Mouse (Mus musculus) stomach, postnatal 0 days (tissue): Measurements from ENCODE around the gene Tbc1d14. TPM values are rescaled to one million over a fixed set of nuclear protein-coding genes. Genes with fewer than 3 reads are reported as not detected.
A peak's percentile ranks its signal among the peaks of the same experiment; 100 is the strongest.

Experiments used
- ATAC-seq: fragments of 200-750 bp; cut with Nextera tagmentation; 2 replicates; pipeline ENCODE4 v1.8.0; 2017; ENCODE audit not compliant: low FRiP score, low TSS enrichment
- DNase-seq: peaks from one replicate; pipeline ENCODE4 v3.0.0-alpha.2; 2016; ENCODE audit warnings: low spot score
- H3K27ac ChIP-seq: fragments of 300-500 bp; sonication (generic); replicated peaks from 2 replicates; pipeline ENCODE4 v1.5.1; 2014; ENCODE audit warnings: mild to moderate bottlenecking, control low read depth
- H3K27me3 ChIP-seq: fragments of 300-500 bp; sonication (generic); 2 replicates; pipeline ENCODE4 v1.6.1; 2014; ENCODE audit warnings: low read length; ENCODE audit not compliant: control insufficient read depth, insufficient read depth
- H3K36me3 ChIP-seq: fragments of 300-500 bp; sonication (generic); 2 replicates; pipeline ENCODE4 v1.6.1; 2014; ENCODE audit warnings: low read length, mixed read lengths; ENCODE audit not compliant: control insufficient read depth, insufficient read depth
- H3K4me1 ChIP-seq: fragments of 300-500 bp; sonication (generic); replicated peaks from 2 replicates; pipeline ENCODE4 v1.6.1; 2014; ENCODE audit warnings: antibody characterized with exemption; ENCODE audit not compliant: control insufficient read depth, insufficient read depth
- H3K4me2 ChIP-seq: fragments of 300-500 bp; sonication (generic); replicated peaks from 2 replicates; pipeline ENCODE4 v1.6.1; 2014; ENCODE audit warnings: low read depth, mild to moderate bottlenecking, control low read depth, moderate library complexity
- H3K4me3 ChIP-seq: fragments of 300-500 bp; sonication (generic); 2 replicates; pipeline ENCODE4 v1.5.1; 2014; ENCODE audit warnings: low read depth, low read length, control low read depth
- H3K9ac ChIP-seq: fragments of 300-500 bp; sonication (generic); 2 replicates; pipeline ENCODE4 v1.6.1; 2014; ENCODE audit warnings: mild to moderate bottlenecking, low read length, control low read depth, mixed read lengths
- H3K9me3 ChIP-seq: fragments of 300-500 bp; sonication (generic); 2 replicates; pipeline ENCODE4 v1.6.1; 2016; ENCODE audit warnings: low read length; ENCODE audit not compliant: control insufficient read depth
- CTCF ChIP-seq: IDR thresholded peaks from 2 replicates; pipeline ENCODE4 v1.5.1; 2016; ENCODE audit warnings: antibody characterized with exemption, low read depth, mild to moderate bottlenecking, moderate library complexity
- EP300 ChIP-seq: optimal IDR thresholded peaks from 2 replicates; pipeline ENCODE3; 2016; ENCODE audit warnings: antibody characterized with exemption
- WGBS: fragments of 180-500 bp; shearing (Covaris S2); extraction: QIAGEN DNeasy Blood & Tissue Kit; methylation state at CpG from one replicate; pipeline ENCODE4 v1.1.7; 2014; 5-methylcytosine and 5-hydroxymethylcytosine counted together
- polyA plus RNA-seq: library from polyadenylated mRNA; unstranded; fragments of >200 nt; fragmentation: Nextera tagmentation; extraction: Ambion mirVana; gene quantifications from 2 replicates; pipeline ENCODE4 v1.2.1, GENCODE M21; 2015

The Tbc1d14 gene
- polyA plus RNA-seq: 22.1 and 22.8 TPM in 2 replicates

DNA sequence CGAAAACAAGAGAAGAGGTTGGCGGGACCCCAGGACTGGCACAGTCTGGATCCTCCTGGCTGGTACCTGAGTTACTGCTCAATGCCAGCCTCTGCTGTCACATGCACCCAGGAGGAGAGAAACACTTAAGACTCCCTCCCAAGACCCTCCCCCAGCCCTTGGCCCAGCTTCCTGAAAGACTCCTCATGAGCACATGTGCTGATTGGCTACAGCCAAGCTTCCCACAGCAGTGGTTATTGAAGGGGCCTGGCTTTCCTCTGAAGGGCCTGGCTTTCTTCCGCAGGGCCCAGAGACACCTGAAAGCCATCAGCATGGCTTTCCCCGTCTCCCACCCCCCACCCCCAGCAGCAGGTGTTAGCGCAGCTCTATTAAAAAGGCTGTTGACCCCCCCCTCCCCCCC is at the start of gene Tbc1d14:
Tbc1d14 (minus strand) TSS at position 101 of the 400 bp plus-strand sequence.
- no peak for DNase-seq
- TF ChIP-seq CTCF (no peak), EP300 (no peak)
- Histone ChIP-seq H3K4me1 (no peaks in the 10 kb centered on the region), H3K4me2 (no peak within 1 kb of the TSS), H3K9me3 (no peaks in the 10 kb centered on the region), H3K9ac (no peak within 1 kb of the TSS), H3K36me3 (no peaks in the 10 kb centered on the region), H3K4me3 (no peak within 1 kb of the TSS), H3K27me3 (no peaks in the 10 kb centered on the region), H3K27ac (no peak within 1 kb of the TSS)
- 76% methylated on average over 5 of the region's 5 CpGs for WGBS
- no peak for ATAC-seq

GRCm38 (mm10) chr5:36625612-36626011 is 32.5 kb upstream of the Tbc1d14 start:
- Histone ChIP-seq H3K4me3 (no peak overlapping the region), H3K27ac (no peak overlapping the region; the same call in 1 of the 2 replicates)
- ATAC-seq: no peak

GRCm38 (mm10) chr5:36623670-36624069 is 30.6 kb upstream of the Tbc1d14 start:
- Histone ChIP-seq H3K36me3 (peaks cover 6% of the 10 kb centered on the region; the same call in 1 of the 2 replicates), H3K9ac (no peak overlapping the region), H3K27me3 (no peaks in the 10 kb centered on the region), H3K4me2 (no peak overlapping the region), H3K4me3 (no peak overlapping the region), H3K4me1 (0 out of 2 replicates have a peak, but pooled peaks cover 2% of the 10 kb centered on the region), H3K27ac (no peak overlapping the region), H3K9me3 (no peaks in the 10 kb centered on the region)
- ATAC-seq (no peak), DNase-seq (no peak)
- WGBS: 83% methylated on average over 5 of the region's 5 CpGs
- no peak for TF ChIP-seq EP300
- TF ChIP-seq CTCF: no peak

More at GRCm38 (mm10) chr5:36625612-36626011, 32.5 kb upstream of the Tbc1d14 start:
- Histone ChIP-seq H3K27me3 (no peaks in the 10 kb centered on the region), H3K4me1 (0 out of 2 replicates have a peak, but pooled peaks cover 2% of the 10 kb centered on the region), H3K36me3 (peaks cover 5% of the 10 kb centered on the region; the same call in 1 of the 2 replicates), H3K9ac (no peak overlapping the region), H3K9me3 (no peaks in the 10 kb centered on the region), H3K4me2 (no peak overlapping the region)
- WGBS: 41% methylated on average over 5 of the region's 5 CpGs
- TF ChIP-seq EP300 (no peak), CTCF (no peak)
- no peak for DNase-seq

GRCm38 (mm10) chr5:36621058-36621449 is 28.0 kb upstream of the Tbc1d14 start:
- TF ChIP-seq CTCF (no peak), EP300 (no peak)
- no peak overlapping the region for H3K4me2 ChIP-seq
- WGBS: 51% methylated on average over 5 of the region's 5 CpGs
- H3K4me1 ChIP-seq: no peaks in the 10 kb centered on the region
- no peaks in the 10 kb centered on the region for H3K27me3 ChIP-seq
- no peak overlapping the region for H3K4me3 ChIP-seq
- DNase-seq (no peak), ATAC-seq (no peak)
- H3K36me3 ChIP-seq: peaks cover 10% of the 10 kb centered on the region; the same call in 1 of the 2 replicates
- no peaks in the 10 kb centered on the region for H3K9me3 ChIP-seq
- no peak overlapping the region for H3K9ac ChIP-seq
- H3K27ac ChIP-seq: peak overlapping the region; percentile 58; the same call in 1 of the 2 replicates

DNA sequence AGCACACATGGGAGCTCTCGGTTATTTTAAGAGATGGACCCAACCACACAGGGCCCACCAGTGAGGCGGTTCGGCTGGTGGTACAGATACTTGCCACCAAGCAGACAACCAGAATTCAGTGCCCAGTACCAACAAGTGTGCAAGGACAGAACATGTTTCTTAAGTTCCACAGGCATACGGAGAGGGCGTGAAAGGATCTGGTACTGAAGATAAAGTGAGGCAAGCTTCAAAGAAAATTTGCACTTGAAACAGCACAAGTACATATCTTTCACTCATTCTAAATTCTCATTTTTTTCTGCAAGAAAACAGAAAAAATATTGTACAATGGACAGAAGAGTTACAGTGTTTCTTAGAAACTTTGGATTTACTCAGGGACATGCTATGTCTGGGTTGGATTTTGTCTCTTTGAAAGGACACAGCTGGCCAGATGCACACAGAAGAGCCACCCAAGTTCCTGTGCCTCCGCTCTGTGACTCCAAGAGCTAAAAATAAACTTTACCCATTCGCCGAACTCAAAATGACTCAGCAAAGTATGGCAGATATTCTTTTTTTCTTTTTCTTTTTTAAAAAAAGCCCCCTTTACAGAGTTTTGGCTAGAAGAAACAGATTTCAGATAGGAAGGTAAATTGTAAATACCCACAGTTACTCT is 27.5 kb upstream of the Tbc1d14 start:
- Histone ChIP-seq H3K27me3 (no peaks in the 10 kb centered on the region), H3K4me1 (no peaks in the 10 kb centered on the region), H3K4me2 (no peak overlapping the region), H3K9me3 (no peaks in the 10 kb centered on the region), H3K4me3 (no peak overlapping the region), H3K27ac (peak overlapping the region; percentile 58), H3K9ac (no peak overlapping the region), H3K36me3 (peaks cover 15% of the 10 kb centered on the region)
- DNase-seq (no peak), ATAC-seq (no peak; the same call in 1 of the 2 replicates)
- 55% methylated on average over 8 of the region's 8 CpGs for WGBS
- TF ChIP-seq EP300 (no peak), CTCF (no peak)

- no peak for TF ChIP-seq CTCF
- TF ChIP-seq EP300: no peak
- no peaks in the 10 kb centered on the region for H3K27me3 ChIP-seq
- ATAC-seq: no peak
- no peak overlapping the region for H3K4me3 ChIP-seq
- DNase-seq: no peak
- peaks cover 22% of the 10 kb centered on the region for H3K36me3 ChIP-seq
- no peak overlapping the region for H3K27ac ChIP-seq
- H3K4me1 ChIP-seq: no peaks in the 10 kb centered on the region
- H3K9me3 ChIP-seq: no peaks in the 10 kb centered on the region
- WGBS: 50% methylated on average over 5 of the region's 5 CpGs
- no peak overlapping the region for H3K4me2 ChIP-seq
- H3K9ac ChIP-seq: no peak overlapping the region; the same call in 1 of the 2 replicates
Measured at GRCm38 (mm10) chr5:36618890-36619289, 25.8 kb upstream of the Tbc1d14 start.
